Mouse (Mus musculus) left cerebral cortex, adult 2 months (tissue): ENCODE data around the gene Stk32c. TPM values are rescaled to one million over a fixed set of nuclear protein-coding genes. Genes with fewer than 3 reads are reported as not detected.
A peak's percentile ranks its signal among the peaks of the same experiment; 100 is the strongest.

Experiments used
- DNase-seq, 2 experiments: peaks; one replicate each; pipeline ENCODE4 v3.0.0; 2021 to 2022; ENCODE audit warnings: low spot score in 2 of 2, mixed read lengths in 1 of 2; ENCODE audit errors: extremely low spot score in 1 of 2
- H3K27ac ChIP-seq: fragments of 200-600 bp; 2 replicates; pipeline ENCODE4 v1.8.1; 2022
- H3K4me3 ChIP-seq: fragments of 200-600 bp; 2 replicates; pipeline ENCODE4 v1.8.1; 2022
- CTCF ChIP-seq: fragments of 200-600 bp; IDR thresholded peaks from 2 replicates; pipeline ENCODE4 v1.8.1; 2022; ENCODE audit warnings: antibody characterized with exemption, mild to moderate bottlenecking, moderate library complexity
- intact Hi-C: fragments of 180-260 bp; cut with DNase I; formaldehyde crosslinking; loops from one replicate; pipeline ENCODE4 v1.15.1; 2025
- total RNA-seq, 2 experiments: library from RNA; stranded (reverse); gene quantifications; 2 replicates each; pipeline ENCODE4 v1.2.3; 2021

The Stk32c gene
- total RNA-seq, 2 experiments from 2014 or later, result 159 to 167 TPM

- intact Hi-C loops, result no loop called here
- Histone ChIP-seq H3K27ac (no peak overlapping the region), H3K4me3 (no peak overlapping the region)
- no peak for DNase-seq
- TF ChIP-seq CTCF, result no peak
Observed at GRCm38 (mm10) chr7:139131538-139131937, 81.6 kb downstream of the Stk32c start.

GRCm38 (mm10) chr7:139130361-139130760 is 82.7 kb downstream of the Stk32c start:
- no peak; the same call in none of the 2 replicates for TF ChIP-seq CTCF
- no peak for DNase-seq
- H3K27ac ChIP-seq, result no peak overlapping the region; the same call in 1 of the 2 replicates
- H3K4me3 ChIP-seq, result no peak overlapping the region
- intact Hi-C loops, result no loop called here

- DNase-seq, result no peak
- peak overlapping the region; percentile 56 for H3K27ac ChIP-seq
- intact Hi-C loops, result no loop called here
- no peak overlapping the region for H3K4me3 ChIP-seq
- no peak for TF ChIP-seq CTCF
Observed at GRCm38 (mm10) chr7:139128994-139129393, 84.1 kb downstream of the Stk32c start.

DNA sequence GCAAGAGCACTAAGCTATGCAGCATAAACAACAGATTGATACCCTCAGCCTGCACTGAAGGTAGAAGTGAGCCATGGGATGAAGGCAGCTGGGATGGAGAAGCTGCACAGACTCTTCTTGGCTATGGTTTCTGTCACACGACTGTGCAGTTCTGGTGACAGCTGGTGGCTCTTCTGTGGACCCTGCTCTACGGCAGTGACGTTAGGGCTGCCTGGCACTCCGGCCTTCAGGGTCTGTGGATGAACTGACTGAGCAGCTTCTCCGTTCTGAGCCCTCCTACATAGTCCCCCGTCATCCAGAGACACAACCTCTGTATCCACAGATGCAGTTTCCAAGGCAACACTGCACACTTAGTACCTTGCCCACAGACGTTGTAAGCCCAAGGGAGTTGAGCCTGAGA is 86.6 kb downstream of the Stk32c start:
- TF ChIP-seq CTCF, result no peak
- intact Hi-C loops, result no loop called here
- Histone ChIP-seq H3K27ac (peak overlapping the region; percentile 28), H3K4me3 (no peak overlapping the region)
- DNase-seq, result no peak

- intact Hi-C loops, result no loop called here
Observed at GRCm38 (mm10) chr7:139125881-139126280, 87.2 kb downstream of the Stk32c start.

DNA sequence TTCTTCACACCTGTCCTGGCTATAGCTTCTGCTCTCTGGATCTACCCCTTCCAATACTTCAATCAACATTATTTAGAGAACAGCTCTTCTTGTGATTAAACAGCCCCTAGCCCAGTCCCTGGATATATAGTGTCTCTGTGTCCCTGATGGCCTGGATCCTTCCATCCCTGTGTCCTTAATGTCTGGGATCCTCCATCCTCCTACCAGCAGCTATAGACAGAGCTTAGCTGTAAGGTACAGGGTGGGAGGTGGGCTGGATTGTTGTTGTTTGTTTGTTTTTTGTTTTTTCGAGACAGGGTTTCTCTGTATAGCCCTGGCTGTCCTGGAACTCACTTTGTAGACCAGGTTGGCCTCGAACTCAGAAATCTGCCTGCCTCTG is 93.3 kb downstream of the Stk32c start:
- no peak overlapping the region for H3K27ac ChIP-seq
- H3K4me3 ChIP-seq, result no peak overlapping the region
- no peak for TF ChIP-seq CTCF
- intact Hi-C loops, result loop anchor here (5.0 kb wide), 2 partner anchors 83 to 178 kb away; no protein-coding TSS in a partner anchor
- no peak for DNase-seq

More at GRCm38 (mm10) chr7:139125881-139126280, 87.2 kb downstream of the Stk32c start:
- H3K4me3 ChIP-seq, result no peak overlapping the region
- TF ChIP-seq CTCF, result no peak
- H3K27ac ChIP-seq, result no peak overlapping the region; the same call in 1 of the 2 replicates
- DNase-seq, result no peak

DNA sequence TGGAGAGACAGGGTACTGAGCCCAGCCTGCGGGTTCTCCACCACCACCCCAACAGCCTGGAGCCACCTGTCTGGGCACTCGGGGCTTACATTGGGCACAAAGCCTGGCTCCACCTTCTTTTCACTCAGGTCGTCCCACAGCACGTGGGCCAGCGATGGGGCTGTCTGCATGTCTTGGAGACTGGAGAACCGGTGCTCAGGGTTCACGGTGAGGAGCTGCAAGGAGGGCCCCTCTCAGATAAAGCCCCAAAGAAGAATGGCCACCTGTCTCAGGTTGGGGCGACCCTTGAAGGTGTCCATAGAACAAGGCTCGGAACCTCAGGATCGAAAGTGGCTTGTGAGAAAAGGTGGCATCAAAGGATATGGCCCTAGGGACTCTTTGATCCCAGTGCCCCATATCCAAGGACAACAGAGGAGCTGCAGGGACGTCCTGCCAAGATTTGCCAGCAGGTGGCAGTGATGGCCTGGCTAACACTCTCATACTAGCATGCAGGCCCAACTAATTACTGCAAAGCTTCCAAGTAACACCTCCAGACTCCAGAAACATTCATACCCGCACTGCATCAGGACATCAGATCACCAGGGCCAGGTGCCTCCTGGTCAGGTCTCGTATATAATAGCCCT is 93.8 kb downstream of the Stk32c start:
- Histone ChIP-seq H3K27ac (no peak overlapping the region), H3K4me3 (no peak overlapping the region)
- DNase-seq, result peak; percentile 84 to 89
- TF ChIP-seq CTCF, result peak; percentile 91
- intact Hi-C loops, result no loop called here

DNA sequence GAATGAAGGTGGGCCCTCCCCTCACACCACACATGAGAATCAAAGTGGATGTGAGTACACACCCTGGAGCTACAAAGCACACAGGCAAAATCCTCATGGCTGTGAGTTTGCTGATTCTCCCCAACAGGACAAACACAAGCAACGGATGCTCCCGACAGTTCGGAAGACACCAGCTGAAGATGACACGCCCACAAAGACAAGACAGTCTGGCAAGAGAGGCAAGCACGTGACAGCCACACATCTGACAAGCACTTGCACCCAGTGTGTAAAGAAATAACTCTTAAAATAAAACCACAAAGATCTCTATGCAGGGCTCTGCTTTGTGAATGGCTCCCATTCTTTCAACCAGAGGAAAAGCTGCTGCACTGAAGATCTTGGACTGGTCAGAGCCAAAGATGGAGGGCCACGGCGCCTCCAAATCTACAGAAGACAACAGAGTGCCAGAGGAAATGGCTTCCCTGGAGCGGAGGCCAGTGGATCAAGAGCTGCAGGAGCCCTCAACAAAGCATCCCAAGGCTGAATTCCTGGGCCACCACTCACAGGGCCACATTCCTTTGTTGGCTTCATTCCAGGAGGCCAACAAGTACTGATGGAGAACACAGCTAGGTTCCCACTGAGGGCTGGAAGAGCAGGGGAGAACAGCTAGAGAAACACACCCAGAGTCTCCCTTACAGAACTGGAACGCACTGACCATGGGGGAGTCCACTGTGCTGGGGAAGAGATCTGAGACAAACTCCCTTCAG is 105.0 kb downstream of the Stk32c start:
- no peak for TF ChIP-seq CTCF
- Histone ChIP-seq H3K4me3 (no peak overlapping the region), H3K27ac (no peak overlapping the region)
- DNase-seq, result no peak
- intact Hi-C loops, result no loop called here

DNA sequence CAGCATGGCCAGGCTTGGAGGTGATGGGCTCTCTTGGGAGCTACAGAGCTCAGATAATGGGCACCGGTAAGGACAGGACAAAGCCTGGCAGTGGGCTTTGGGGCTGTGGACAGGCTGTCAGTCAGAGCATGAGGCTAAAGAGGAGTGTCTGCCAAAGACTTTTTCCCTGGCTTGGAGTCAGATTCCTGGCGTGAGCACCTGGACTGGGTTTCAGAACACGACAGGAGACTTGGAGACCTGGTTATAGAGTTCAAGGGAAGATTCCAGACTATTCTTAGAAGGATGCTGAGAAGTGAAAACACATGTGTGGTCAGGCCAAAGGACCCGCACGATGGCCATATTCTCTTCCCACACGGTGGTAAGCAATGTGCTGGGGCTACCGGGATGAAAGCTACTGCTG is 107.4 kb downstream of the Stk32c start:
- intact Hi-C loops, result no loop called here
- DNase-seq, result no peak
- Histone ChIP-seq H3K4me3 (no peak overlapping the region), H3K27ac (no peak overlapping the region)
- no peak for TF ChIP-seq CTCF

DNA sequence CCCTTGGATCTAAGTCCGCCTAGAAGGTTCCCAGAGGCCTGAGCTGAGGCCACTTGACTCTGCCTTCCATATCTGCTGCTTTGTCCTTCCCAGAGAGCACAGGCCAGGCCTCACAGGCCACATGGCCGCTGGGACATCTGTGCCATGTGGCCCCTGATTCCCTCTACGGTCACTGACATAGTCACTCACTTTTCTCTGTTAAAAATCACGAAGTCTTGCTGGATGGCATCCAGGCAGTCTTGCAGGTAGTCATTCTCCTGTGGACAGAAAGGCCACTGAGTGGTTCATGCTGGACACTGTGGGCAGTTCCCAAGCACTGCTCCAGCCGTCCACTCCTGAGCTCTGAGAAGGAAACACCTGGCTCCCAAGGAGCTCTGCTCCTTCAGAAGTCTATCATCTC is 108.0 kb downstream of the Stk32c start:
- no peak for DNase-seq
- Histone ChIP-seq H3K4me3 (no peak overlapping the region), H3K27ac (no peak overlapping the region)
- TF ChIP-seq CTCF, result no peak
- intact Hi-C loops, result no loop called here

GRCm38 (mm10) chr7:139103960-139104381 is 109.1 kb downstream of the Stk32c start:
- TF ChIP-seq CTCF, result peak; percentile 47
- Histone ChIP-seq H3K4me3 (no peak overlapping the region), H3K27ac (no peak overlapping the region; the same call in 1 of the 2 replicates)
- intact Hi-C loops, result loop anchor here (1.0 kb wide), 1 partner anchor 36 kb away; no protein-coding TSS in a partner anchor
- DNase-seq, result no peak

- intact Hi-C loops, result no loop called here
- peak overlapping the region; percentile 32; the same call in 1 of the 2 replicates for H3K27ac ChIP-seq
- no peak overlapping the region for H3K4me3 ChIP-seq
- no peak for TF ChIP-seq CTCF
- no peak for DNase-seq
Observed at GRCm38 (mm10) chr7:139101826-139102225, 111.3 kb downstream of the Stk32c start.
